Mouse (Mus musculus) brain, embryonic 14.5 days (tissue): ENCODE measurements around the gene Akt3.

Experiments used
- CTCF ChIP-seq: fragments of 200-500 bp; IDR thresholded peaks from 2 replicates; pipeline ENCODE4 v1.5.1; 2012; ENCODE audit warnings: inconsistent platforms, mild to moderate bottlenecking, moderate library complexity, borderline replicate concordance; ENCODE audit not compliant: insufficient read depth, insufficient read length; ENCODE audit errors: extremely low read depth
- POLR2A ChIP-seq: fragments of 200-500 bp; IDR thresholded peaks from 2 replicates; pipeline ENCODE4 v1.6.1; 2012; ENCODE audit warnings: mild to moderate bottlenecking, inconsistent platforms, borderline replicate concordance; ENCODE audit not compliant: poor library complexity, insufficient read depth, insufficient read length, severe bottlenecking; ENCODE audit errors: extremely low read depth

- no peak for TF ChIP-seq CTCF
- no peak for TF ChIP-seq POLR2A
Measured at GRCm38 (mm10) chr1:177190358-177190757, 67.6 kb downstream of the Akt3 start.
